Mouse (Mus musculus): ENCODE results near the gene Mrps6.
A peak's percentile ranks its signal among the peaks of the same experiment; 100 is the strongest.
"Not testable (repeated sequence)": the region's sequence is repeated elsewhere in the genome, so short reads cannot be mapped to it uniquely, and the experiment has no call there.

The Mrps6 gene

DNA sequence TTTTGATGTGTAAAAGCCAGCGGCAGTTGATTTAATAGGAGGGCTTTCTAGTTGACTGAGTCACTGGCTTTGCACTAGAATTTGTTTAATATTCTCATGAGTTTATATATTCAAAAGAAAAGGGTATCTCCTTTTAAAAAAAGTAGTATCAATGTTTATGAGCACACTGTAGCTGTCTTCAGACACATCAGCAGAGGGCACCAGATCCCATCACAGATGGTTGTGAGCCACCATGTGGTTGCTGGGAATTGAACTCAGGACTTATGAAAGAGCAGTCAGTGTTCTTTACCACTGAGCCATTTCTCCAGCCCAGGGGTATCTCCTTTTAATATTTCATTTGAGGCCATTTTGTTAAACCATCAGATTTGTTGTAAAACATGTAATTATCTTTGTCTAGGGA lies 4.8 kb downstream of the Mrps6 start:
- DNase-seq (ENCODE audit: low read depth): no peak

DNA sequence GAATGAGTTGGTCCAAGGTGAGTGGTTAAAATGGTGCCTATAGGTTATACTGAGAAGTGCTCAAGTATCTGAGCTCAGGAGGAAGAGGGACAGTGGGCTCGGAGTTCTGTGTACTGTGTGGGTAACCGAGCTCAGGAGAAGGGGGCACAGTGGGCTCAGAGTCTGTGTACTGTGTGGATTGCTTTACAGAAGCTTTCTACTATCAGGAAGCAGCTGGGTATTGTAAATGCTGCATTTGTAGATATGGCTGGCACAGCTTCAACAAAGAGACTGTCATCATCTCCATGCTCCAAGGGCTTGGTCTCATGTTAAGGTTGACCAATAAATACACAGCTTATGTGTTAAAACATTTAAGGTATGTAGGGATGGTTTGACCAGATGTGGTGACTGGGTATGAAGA lies 6.7 kb downstream of the Mrps6 start:
- DNase-seq (ENCODE audit: low read depth): no peak

DNA sequence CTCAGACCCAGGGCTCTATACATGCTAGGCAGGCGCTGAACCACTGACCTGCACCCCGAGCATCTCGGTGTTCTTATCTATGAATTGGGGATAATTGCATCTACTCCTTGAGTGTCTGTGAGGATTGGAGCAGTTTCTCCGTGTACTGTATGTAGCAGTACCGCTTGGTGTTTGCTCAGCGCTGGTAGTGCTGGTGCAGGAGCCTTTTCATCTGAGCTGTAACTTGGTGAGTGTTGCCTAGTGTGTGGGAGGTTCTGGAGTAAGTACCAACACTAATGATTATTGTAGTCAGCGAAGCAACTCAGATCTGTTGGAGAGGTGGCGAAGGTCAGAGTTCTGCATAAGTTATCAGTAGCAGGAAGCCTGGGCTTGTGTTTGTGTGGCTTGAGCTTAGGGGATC lies 12.3 kb downstream of the Mrps6 start:
- no peak for DNase-seq (ENCODE audit: low read depth)

DNA sequence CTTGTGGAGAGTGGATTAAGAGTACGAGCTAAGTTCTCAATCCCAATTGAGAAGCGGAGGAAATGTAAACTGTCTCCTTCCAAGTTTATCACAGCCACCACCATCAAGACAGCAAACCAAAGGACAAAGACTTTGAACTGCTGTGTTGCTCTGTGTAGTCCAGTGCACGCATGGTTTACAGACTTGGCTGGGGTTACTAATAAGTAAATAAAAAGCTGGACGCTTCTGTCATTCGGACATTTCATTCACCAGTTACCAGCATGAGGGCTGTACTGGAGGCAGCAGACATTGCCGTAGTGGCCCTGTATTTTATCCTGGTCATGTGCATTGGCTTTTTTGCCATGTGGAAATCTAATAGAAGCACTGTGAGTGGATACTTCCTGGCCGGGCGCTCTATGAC lies 18.7 kb downstream of the Mrps6 start:
- DNase-seq (ENCODE audit: low read depth): no peak

DNA sequence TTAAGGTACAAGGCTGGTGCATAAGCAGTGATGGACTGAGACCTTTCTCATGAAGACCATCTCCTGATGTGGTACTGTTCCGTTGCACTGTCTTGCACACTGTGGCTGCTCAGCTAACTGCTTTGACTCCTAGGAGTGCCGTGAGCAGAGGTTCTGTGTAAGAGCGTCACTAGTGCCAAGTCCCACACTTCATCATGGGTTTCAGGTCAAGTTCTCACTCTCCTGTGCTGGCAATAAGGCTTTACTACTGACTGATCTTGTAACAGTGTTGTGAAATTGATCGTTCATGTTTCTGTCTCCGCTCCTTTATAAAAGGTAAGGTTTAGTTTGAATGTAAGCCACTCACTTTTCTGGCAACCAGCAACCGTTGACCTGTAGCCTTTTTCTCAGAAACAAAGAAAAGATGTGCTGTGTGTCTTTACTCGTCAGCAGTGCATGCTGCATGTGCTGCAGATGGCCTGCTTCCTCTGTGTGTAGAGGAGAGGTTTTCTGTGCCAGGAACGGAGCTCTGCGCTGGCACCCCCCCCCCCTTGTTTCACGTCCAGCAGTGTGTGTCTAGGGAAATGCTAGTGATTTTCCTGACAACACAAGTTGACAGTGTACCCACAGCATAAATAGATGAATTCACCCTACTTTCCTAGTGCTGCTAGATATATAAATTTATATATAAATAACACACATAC lies 25.8 kb downstream of the Mrps6 start:
- DNase-seq (ENCODE audit: low read depth): no peak

DNA sequence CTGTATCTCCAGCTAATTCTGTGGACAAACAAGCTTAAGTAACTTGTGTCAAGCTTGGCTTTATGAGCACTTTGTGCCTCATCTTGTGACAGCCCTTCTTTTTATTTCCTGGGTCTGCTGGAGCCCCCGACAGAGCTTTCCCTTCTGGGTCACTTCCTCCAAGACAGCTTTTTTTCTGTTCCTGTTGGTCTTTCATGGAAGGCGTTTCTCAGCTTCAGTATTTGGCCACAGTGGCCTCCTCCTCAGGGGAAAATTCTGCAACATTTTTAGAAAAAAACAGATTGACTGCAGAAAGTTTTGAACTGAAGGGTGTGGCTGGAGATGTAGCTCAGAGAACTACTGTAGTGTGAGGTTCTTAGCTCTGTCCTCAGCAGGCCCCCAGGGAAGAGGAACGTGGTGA lies 31.2 kb downstream of the Mrps6 start:
- no peak for DNase-seq (ENCODE audit: low read depth)

DNA sequence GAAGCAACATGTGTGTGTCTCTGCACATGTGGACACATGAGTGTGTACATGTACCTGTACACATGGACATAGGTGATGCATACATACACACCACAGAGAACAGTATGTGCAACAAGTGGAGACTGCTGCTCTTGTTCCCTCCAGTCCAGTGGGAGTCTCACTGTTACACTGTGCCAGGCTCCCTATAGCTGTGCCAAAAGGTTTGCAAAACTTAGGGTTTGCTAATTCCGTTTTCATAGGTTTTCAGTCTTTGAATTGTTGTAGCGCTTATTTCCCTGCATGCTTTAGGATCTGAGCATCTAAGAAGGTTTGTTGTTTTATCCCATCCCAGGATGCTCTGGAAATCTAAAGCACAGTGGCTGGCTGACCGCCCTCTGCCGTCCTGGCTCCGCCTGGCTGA lies 33.8 kb downstream of the Mrps6 start:
- no peak for DNase-seq (ENCODE audit: low read depth)

DNA sequence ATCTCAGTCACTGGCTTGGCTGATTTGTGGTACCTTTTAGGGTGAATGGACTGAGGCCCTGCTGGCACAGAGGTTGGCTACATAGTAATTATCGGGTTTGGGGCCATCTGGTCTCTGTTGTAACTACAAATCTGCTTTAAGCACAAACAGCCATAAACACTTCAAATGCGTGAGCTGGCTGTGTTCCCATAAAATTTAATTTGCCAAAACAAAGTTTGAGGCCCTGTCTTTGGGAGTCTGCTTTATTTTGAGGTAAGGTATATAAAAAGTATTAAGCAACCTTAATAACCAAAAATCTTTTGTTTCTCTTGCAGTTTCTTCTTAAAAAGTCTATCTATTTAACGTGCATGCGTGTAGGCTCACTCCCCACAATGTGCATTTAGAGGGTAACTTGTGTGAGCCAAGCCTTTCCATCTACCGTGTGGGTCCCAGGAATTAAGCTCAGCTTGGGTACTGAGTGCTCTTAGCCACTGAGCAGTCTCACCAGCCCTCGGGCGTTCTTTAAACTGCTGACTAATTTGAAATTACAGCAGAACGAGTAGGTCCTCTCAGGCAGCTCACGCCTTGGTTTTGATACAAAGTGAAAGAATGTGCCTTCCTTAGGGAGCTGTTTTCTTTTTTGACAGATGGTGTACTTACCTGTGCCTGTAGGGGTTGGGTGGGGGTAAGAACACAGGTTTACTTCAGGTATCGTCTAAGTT lies 40.4 kb downstream of the Mrps6 start:
- no peak for DNase-seq (ENCODE audit: low read depth)

DNA sequence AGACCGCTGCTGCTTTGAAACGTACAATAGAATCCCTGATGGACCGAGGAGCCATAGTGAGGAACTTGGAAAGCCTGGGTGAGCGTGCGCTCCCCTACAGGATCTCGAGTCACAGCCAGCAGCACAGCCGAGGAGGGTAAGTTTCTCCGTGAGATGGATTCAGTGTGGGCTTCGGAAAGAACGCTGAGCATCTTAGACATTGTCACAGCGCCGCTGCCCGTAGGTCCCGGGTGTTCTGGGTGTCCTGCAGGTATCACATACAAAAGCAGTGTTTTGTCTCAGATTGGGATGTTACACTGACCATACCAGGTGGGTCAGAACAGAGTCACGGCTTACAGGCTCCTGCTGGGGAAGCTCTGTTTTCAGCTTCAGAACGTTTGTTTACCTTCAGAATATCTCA lies 41.5 kb downstream of the Mrps6 start:
- DNase-seq (ENCODE audit: low read depth): no peak

DNA sequence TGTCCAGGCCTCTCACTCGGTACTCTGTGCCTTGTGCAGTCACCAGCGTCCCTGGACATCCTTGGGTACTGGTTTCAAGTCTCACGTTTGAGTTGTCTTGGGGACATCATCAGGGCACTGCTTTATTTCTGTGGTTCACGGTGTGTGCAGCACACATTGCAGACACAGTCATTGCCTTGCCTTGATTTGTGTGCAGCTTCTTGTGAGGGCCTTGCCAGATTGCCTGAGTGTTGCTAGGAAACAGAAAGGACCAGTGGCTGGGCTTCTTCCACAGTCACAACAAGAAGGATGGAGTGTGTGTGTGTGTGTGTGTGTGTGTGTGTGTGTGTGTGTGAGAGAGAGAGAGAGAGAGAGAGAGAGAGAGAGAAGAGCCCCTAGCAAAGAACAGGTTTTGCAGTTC lies 42.0 kb downstream of the Mrps6 start:
- no peak for DNase-seq (ENCODE audit: low read depth)

DNA sequence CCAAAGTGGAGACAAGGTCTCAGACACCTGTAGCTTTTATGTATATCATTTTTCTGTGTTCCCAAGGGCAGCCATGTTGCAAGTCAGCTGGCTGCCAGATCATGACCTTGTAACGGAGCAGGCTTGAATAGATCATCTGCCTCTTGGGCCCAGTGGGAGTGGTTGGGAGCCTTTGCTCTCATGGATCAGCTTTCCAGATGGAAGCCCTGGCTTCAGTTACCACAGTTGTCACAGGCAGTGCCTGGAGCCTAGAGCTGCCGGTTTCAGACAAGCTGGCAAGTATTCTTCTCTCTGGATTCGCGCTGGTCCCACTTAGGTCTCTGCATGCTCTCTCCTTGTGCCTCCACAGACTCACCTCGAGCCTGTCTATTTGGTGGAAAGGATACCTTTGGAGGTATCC lies 44.0 kb downstream of the Mrps6 start:
- no peak for DNase-seq (ENCODE audit: low read depth)

DNA sequence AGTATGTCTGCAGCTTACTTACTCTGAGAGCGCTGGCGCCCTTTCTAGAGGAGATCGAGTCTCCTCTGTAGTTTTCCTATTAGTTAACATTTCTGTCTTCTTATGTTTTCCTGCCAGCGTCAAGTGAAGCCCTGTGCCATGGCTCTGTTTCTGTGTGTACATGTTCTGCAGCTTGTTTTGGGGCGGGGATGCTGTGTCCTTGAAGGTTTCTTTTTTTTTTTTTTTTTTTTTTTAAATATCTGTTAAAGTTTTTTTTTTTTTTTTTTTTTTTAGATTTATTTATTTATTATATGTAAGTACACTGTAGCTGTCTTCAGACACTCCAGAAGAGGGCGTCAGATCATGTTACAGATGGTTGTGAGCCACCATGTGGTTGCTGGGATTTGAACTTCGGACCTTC lies 44.9 kb downstream of the Mrps6 start:
- DNase-seq (ENCODE audit: low read depth): not testable (repeated sequence)

DNA sequence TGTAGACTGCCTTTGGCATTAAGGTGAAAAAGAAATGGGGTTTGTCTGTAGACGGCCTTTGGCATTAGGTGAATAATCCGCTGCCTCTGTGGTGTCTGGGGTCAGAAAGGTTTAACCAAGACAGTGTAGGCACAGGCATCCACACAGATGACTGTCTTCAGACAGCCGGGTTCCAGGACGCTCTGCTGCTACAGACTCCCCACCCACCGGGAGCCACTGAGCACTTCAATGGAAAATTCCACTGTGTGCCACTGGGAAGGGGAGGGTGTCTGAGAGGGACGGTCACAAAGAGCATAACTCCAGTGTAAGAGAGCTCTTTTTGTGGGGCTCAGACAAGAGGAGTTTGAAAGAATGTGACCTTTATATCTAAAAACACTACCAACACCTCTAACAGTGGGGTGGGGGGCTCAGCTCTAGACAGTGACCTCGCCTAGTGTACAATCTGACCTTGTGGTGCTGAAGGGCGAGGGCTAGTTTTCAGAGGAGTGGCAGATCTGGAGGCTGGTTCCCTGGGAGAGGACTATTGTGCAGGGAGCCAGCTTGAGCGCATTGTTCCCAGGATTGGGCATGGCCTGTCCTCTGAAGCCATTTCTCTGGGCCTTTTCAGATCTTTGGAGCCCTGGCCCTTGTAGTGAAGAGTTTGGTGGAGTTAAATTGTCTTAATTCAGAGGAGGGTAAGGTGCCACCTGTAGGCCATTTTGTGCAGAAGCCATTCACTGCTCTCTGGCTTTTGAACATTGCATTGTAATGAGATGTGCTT lies 45.7 kb downstream of the Mrps6 start:
- DNase-seq (ENCODE audit: low read depth): no peak

DNA sequence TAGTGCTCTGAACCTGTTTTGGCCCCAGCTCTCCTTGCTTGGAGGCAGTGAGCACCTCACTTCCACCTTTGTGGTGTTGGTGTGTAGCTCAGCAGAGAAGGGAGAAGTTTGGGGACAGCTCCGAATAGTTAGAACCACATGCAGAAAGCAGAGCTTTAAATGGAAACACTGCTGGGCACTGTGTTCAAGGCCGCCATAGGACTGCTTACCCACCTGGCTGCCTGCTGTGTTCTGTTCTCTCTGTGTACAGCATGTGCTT lies 46.2 kb downstream of the Mrps6 start:
- no peak for DNase-seq (ENCODE audit: low read depth)

DNA sequence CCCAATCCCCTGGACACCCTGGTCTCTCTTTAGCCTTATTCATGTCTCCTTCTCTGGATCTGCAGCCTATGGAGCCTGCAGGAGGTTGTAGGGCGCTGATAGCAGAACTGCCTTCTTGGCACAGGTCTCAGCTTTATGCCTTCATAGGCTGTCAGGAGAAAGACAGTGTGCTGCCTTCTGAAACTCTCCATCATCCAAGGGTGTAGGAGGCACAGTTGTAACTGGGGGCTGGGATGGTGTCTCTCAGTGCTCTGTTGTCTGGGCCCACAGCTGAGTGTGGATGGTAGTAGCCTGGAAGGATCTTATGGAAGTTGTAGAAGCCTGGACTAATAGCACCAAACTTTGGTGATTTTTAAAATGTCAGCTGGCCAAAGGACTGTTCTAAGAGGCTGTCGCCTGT lies 46.9 kb downstream of the Mrps6 start:
- no peak for DNase-seq (ENCODE audit: low read depth)

DNA sequence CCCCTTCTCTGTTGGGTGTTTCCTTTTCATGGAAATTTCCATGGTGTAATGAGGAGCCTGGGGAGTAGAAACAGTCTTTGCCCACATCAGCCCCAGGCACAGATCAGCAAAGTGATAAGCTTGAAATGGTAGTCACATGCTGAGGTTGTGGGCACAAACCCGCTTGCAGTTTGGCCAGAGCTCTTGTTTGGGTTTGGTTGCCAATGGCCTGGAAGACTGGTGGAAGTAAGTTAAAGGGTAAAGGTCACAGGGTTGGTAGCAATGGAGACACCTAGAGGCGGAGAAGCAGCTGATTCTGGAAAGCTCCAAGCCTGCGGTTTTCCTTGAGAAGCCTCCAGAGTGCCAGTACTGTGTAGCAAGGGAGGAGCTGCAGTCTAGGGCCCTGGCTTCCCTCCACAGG lies 47.6 kb downstream of the Mrps6 start:
- peak; percentile 28 for DNase-seq (ENCODE audit: low read depth)

DNA sequence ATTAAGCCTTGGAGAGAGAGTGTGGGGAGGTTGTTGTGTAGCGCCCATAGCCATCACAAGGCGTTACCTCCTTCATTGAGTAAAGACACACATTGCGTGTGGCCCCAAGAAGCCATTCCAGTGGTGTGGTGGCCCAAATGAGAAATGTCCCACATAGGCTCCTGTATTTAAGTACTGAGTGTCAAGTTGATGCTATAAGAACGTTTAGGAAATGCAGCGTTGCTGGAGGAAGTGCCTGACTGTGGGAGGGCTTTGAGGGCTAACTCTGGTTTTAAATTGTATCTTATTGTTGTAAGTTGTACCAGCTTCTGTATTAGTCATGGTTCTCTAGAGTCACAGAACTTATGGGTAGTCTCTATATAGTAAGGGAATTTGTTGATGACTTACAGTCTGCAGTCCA lies 49.3 kb downstream of the Mrps6 start:
- no peak for DNase-seq (ENCODE audit: low read depth)

DNA sequence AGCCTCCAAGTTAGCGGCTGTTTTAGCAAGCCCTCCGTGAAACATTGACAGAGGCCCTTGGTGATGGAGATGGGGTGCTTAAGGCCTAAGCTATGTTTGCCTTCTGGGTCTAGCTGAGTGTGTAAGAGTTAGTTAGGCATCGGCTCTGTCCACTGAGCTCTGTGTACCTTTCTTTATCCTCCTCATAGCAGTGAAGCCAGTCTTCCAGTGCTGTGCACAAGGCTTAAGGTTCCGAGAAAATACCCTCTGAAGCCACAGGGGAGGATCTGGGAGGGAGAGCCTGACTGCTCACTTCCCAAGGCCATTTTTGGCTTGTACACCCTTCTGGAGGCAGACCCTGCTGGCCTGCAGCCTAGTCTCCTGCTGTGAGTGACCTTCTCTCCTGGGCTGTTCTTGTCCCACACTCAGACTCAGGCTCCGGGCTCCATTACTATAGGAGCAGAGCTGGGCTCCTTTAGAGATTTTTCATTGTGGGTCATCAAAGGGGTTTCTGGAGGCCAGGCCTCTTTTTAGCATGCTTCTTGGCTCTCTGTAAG lies 56.7 kb downstream of the Mrps6 start:
- peak; percentile 57 for DNase-seq (ENCODE audit: low read depth)

DNA sequence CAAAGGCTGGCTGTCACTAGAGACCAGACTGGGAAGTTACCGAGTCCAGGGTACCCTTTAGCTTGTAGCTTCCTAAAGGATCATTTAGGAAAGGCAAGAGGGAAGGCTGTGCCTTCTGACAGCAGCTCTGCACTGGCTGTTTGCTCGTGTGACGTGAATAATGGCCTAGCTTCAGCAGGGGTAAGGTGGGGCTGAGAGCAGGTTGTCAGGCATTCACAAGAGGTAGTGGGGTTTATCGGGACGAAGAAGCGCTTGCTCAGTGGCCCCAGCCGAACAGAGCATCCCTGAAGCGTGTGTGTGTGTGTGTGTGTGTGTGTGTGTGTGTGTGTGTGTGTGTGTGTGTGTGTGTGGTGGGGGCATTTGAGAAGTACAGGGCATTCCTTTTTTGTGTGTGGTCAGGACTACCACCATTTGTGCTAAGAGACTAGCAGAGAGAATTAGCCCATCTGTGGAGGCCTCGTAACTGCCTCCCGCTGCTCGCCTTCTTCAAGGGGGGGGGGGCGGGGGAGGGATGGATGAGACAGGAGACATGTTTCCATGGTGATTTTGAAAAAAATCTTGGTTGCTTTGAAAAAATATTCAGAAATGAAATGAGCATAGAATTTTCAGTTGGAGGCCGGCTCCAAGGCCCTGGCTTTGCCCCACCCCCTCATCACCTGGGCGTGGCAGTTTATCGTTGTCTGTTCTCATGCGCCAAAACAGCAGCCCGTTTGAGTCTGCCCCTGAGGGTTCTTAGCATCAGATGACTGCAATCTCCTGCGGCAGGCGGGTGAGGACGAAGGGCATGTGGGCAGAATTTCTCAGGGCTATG lies 57.7 kb downstream of the Mrps6 start:
- DNase-seq (ENCODE audit: low read depth): no peak

DNA sequence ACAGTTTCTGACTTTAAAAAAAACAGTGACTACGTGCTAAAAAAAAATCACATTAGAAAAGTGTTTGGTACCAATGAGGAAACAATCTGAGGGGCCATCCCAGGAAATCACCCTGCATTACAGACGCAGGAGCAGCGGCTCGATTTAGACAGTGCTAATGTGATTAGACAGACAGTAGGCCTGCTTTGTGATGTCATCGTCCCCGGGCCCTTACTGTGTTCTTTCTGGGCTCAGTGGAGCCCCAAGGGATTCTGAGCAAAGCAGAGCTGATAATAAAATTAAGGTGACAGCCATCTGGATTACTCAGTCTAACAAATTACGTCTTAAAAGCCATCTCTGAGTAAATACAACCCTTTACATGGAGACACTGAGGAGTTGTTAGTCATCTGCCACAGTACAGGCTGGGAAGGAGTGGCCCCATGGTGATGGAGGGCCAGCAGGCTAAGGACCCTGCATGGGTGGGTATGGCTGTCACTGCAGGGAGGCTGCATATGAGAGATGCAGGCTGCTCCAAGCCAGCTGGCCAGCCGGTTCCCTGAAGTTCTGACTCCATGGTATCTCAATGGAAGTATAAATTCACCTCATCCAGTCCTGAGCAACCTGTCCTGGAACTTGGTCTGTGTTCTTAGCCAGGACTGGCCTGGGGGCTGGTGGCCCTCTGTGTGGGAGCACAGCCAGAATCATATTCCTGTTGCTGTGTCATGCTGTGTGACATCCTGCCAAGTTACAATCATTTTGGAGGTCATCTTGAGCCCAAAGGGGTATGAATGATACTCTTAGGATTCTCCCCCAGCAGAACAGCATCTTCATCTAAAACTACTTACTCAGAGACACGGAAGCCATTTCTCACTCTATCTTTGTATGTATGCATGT lies 59.5 kb downstream of the Mrps6 start:
- peak; percentile 36 for DNase-seq (ENCODE audit: low read depth)

DNA sequence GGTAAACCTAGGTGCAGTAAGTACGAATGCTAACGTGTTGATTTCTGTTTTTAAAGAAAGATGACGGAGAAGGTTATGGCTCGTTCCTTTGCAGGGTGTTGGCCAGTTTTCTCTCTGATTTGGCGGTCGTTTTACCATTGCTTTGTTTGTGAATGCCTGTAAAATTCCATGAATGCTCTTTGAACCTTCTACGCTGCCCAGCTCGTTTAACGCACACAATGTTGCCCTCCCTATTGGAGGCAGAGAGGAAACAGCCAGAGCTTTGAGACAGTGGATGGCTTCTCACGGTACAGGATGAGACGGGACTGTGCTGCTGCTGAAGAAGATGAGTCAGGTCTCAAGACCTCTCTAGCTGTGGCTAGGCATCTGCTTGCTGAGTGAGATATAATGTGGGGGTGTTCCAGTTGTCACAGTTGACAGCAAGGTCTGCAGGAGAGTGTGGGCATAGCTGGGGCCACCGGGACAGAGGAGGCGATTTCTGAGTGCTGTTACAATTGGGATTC lies 61.0 kb downstream of the Mrps6 start:
- no peak for DNase-seq (ENCODE audit: low read depth)
